Mouse (Mus musculus) urinary bladder, postnatal 0 days (tissue): ENCODE measurements around the gene Actr1a. TPM values are rescaled to one million over a fixed set of nuclear protein-coding genes. Genes with fewer than 3 reads are reported as not detected.
A peak's percentile ranks its signal among the peaks of the same experiment; 100 is the strongest.

Source experiments
- microRNA counts: library from miRNA; unstranded; fragments of <30 nt; microRNA quantifications from one replicate; lab custom pipeline; 2016
- microRNA-seq: library from miRNA; unstranded; fragments of <30 nt; microRNA quantifications from one replicate; pipeline ENCODE4, GENCODE M21; 2016
- polyA plus RNA-seq: library from polyadenylated mRNA; unstranded; fragments of >200 nt; fragmentation: Nextera tagmentation; extraction: Ambion mirVana; gene quantifications from 2 replicates; pipeline ENCODE4 v1.2.1, GENCODE M21; 2015

The Actr1a gene
- 92.8 and 101 TPM in 2 replicates for polyA plus RNA-seq

GRCm38 (mm10) chr19:46395109-46396009, at the start of gene Actr1a:
Gene Actr1a, minus strand, starts transcription at chr19:46395748.

DNA sequence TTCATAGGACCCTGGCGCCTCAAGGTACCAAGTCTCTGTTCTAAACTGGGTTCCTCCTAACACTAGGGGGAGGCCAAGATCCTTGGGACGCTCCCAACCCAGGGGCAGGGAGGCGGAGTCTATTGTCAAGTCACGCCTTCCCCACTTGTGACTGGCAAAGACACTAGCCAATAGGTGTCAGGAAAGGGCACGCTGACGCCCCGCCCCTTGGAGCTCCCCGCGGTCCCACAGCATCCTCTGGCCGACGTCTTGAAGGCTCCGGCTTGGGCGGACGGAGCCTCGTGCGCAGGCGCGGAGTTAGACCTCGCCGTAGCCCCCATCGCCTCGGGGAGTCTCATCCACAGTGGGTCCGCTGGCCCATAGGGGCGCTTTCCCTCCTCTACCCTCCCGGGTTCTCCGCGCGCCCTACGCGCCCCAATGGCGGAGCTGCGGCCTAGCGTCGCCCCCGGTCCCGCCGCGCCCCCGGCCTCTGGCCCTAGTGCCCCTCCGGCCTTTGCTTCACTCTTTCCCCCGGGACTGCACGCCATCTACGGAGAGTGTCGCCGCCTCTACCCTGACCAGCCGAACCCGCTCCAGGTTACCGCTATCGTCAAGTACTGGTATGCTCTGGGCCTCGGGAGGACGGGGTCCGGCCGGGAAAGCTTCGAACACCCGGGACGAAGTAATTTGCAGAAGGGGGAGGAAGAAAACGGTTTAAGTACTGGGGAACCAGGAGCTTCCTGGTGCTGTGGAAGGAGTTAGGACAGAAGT, 1.3 kb upstream of the Actr1a start, which contains the start of gene Sufu:
TSS of gene Sufu (plus strand) at position 211 of the 750 bp plus-strand sequence.

GRCm38 (mm10) chr19:46350168-46350932, 45.2 kb downstream of the Actr1a start, which contains the start of gene 2310034G01Rik:
Gene 2310034G01Rik, minus strand, starts transcription at chr19:46350302.

DNA sequence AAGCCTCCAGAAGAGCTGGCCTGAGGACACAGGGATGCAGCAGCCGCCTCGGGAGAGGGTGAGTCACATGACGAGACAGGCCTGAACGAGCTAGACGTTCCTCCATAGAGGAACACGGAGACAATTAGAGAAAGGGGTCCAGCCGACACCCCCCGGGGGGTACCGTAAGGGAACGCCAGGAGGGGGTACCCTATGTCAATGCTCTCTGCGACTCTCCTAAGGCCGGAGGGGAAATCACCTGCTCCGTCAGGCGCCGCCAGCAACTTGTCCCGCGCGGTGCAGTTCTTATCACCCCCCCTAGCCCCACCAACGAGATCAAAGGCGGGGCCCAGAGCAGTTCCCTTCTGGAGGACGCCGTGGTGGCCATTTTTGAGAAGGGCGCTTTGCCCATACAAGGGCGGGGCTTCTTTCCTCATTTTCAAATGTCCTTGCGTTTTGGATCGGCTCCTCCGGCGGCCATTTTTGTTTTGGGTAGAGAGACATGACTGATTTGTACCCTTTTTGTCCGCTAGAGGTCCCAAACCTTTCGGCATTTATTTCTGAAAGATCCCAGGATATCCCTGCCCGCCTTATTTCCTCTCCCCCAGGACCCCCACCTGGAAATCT, 57.1 kb downstream of the Actr1a start, which contains the start of gene Cuedc2:
TSS of gene Cuedc2 (minus strand) at position 372 of the 606 bp plus-strand sequence.

DNA sequence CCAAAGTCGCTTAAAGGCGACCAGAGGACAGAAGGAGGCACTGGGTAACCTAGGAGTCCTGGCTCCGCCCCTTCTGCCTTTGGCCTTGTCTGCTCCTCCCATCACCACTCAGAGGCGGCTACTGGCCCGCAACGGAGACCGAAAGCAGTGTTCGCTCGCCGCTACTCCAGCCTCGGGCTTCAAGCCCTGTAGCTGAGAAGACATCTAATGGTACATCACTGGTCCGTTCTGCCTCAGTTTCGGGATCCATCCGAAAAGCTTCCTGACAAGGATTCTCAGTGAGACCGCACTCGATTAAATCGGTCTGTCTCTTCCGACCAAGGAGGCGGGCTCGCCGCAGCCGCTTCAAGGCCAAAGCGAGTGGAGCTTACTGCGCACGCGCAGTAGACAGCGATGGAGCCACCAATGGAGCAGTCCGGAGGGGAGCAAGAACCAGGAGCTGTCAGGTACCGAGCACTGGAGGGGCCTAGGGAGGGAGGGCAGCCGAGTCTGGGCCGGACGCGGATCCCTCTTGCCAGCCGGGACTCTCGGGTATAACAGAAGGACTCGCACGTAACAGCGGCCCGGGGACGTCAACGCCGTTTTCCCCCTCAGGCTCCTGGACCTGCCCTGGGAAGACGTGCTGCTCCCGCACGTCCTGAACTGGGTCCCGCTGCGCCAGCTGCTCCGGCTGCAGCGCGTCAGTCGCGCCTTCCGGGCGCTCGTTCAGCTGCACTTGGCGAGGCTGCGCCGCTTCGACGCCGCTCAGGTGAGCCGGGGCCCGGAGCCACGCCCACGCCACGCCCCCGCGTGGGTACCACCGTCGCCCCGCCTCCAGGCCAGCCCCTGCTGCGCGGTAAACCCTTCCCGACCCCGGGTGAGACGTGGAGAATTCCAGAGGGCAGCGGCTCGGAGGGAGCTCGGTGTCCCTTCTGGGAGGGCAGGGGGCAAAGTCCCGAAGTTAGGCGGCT, 67.2 kb downstream of the Actr1a start, which contains the start of gene Fbxl15:
TSS of gene Fbxl15 (plus strand) at position 104 of the 950 bp plus-strand sequence.

MicroRNA genes within 50 kb of the gene (microRNA counts, 519-probe panel; counts per million panel counts)
- 4,021 counts per million, percentile 72 among the panel's probes with 10 or more counts for microRNA mmu-miR-146b (lab: Ali Mortazavi, UCI)

Small RNA genes lying within 50 kb of the gene (microRNA-seq; reads per million reads assigned to microRNA genes)
- gene Mir146b = 0.93 reads per million

Other genes with a start within 250 kb of the Actr1a start
- 0.18 TPM in 1 of 2 replicates, not detected in the other for gene Pitx3, start 247.4 kb downstream of the Actr1a start, polyA plus RNA-seq
- gene Gbf1, start 243.2 kb downstream of the Actr1a start, polyA plus RNA-seq = 37.8 and 42.8 TPM in 2 replicates
- 9.8 and 10.6 TPM in 2 replicates for gene Nfkb2, start 91.4 kb downstream of the Actr1a start, polyA plus RNA-seq
- 87.9 and 103 TPM in 2 replicates for gene Psd, start 68.6 kb downstream of the Actr1a start, polyA plus RNA-seq
- 18.7 and 25.6 TPM in 2 replicates for gene Fbxl15, start 67.6 kb downstream of the Actr1a start, polyA plus RNA-seq
- gene Cuedc2, start 57.0 kb downstream of the Actr1a start, polyA plus RNA-seq = 121 and 122 TPM in 2 replicates
- gene Mfsd13a, start 54.6 kb downstream of the Actr1a start, polyA plus RNA-seq = 3.6 and 3.7 TPM in 2 replicates
- gene 2310034G01Rik, start 45.4 kb downstream of the Actr1a start, polyA plus RNA-seq = 1.7 and 1.9 TPM in 2 replicates
- gene Sufu, start 1.1 kb upstream of the Actr1a start, polyA plus RNA-seq = 14.5 and 15.6 TPM in 2 replicates
- gene Trim8, start 106.0 kb upstream of the Actr1a start, polyA plus RNA-seq = 14.1 and 14.5 TPM in 2 replicates
- gene Arl3, start 177.4 kb upstream of the Actr1a start, polyA plus RNA-seq = 84.2 and 93.1 TPM in 2 replicates
- gene Sfxn2, start 177.6 kb upstream of the Actr1a start, polyA plus RNA-seq = 9.6 and 10.0 TPM in 2 replicates
- 39.0 TPM in 2 replicates for gene Wbp1l, start 203.3 kb upstream of the Actr1a start, polyA plus RNA-seq